ENCODE assay signal across 8 mouse cellular contexts in genomic region chr16:32689501-32689900, GRCm38 (mm10). TPM values are rescaled to one million over a fixed set of nuclear protein-coding genes. Genes with fewer than 3 reads are reported as not detected.
DNase-seq lines count a peak whose midpoint lies in the region; ATAC-seq and TF ChIP-seq lines count a peak whose summit lies in the region.

No protein-coding gene starts in this region.

- H3K4me3 ChIP-seq in cerebellum, adult 2 months (replicated peaks; ENCODE audit: insufficient read depth, low read depth, low read length) = no peak overlapping the region
- H3K4me3 ChIP-seq in ES-E14 (ENCODE audit: insufficient read depth in 1 of 2, low read depth in 1 of 2, low read length in 2 of 2, poor library complexity in 1 of 2, severe bottlenecking in 1 of 2) = 0 out of 4 replicates have a peak overlapping the region, but pooled peaks of 1 of the 2 experiments have one; percentile 20
- H3K4me3 ChIP-seq in lung, embryonic 15.5 days = no peak overlapping the region

- peak; percentile 60 to 71 for DNase-seq in cerebellum, adult 2 months
- DNase-seq in cerebellum, adult 11 months = no peak
- DNase-seq in ES-E14 (ENCODE audit: low read depth, low spot score) = peak; percentile 76
- peak; percentile 84 to 86 for DNase-seq in cerebellum, postnatal 14 days
- peak; percentile 81 to 83 for DNase-seq in kidney, postnatal 4 days
- DNase-seq in spleen, postnatal 10 days (ENCODE audit: low spot score in 2 of 2) = peak; percentile 70 to 83

- TF ChIP-seq CTCF in cerebellum, adult 2 months (IDR thresholded peaks at IDR 0.05; ENCODE audit: borderline replicate concordance, insufficient read depth, low read depth, low read length) = peak; percentile 80

- no peaks in the 10 kb centered on the region for H3K27me3 ChIP-seq in cerebellum, adult 2 months (ENCODE audit: control insufficient read depth, insufficient read depth, low read length)
- H3K27me3 ChIP-seq in lung, embryonic 15.5 days = no peaks in the 10 kb centered on the region

- WGBS in cerebellum, adult 2 months = 6% methylated on average over 9 of the region's 9 CpGs
- WGBS in lung, embryonic 15.5 days = 3% methylated on average over 9 of the region's 9 CpGs

- in situ Hi-C loops in ES-E14 (cut with MboI; ENCODE audit: low sequenced_read_pairs in 2 of 2, unreplicated experiment in 2 of 2) = no loop called here

- H3K4me2 ChIP-seq in lung, embryonic 15.5 days = no peak overlapping the region

- ATAC-seq in granulocyte monocyte progenitor cell, adult 5-6 weeks (replicated peaks; ENCODE audit: poor library complexity, severe bottlenecking) = peak; percentile 52; the same call in 1 of the 2 replicates
- peak; percentile 35; the same call in 1 of the 2 replicates for ATAC-seq in lung, embryonic 15.5 days (ENCODE audit: borderline replicate concordance, extremely low read depth, low FRiP score, low TSS enrichment)

- no peak overlapping the region for H3K9ac ChIP-seq in ES-E14 (ENCODE audit: insufficient read depth, low read depth, low read length, poor library complexity, severe bottlenecking)
- no peak overlapping the region for H3K9ac ChIP-seq in lung, embryonic 15.5 days

- TF ChIP-seq POLR2A in cerebellum, adult 2 months (IDR thresholded peaks at IDR 0.05; ENCODE audit: borderline replicate concordance, insufficient read depth, low read length) = no peak

- H3K4me1 ChIP-seq in cerebellum, adult 2 months (ENCODE audit: control insufficient read depth, insufficient read depth, low read length) = no peaks in the 10 kb centered on the region
- peaks cover 0 to 2% of the 10 kb centered on the region in 2 experiments; a peak in 1 of 4 replicates for H3K4me1 ChIP-seq in ES-E14 (ENCODE audit: control insufficient read depth in 2 of 2, insufficient read depth in 2 of 2, low read length in 2 of 2, poor library complexity in 1 of 2)
- H3K4me1 ChIP-seq in lung, embryonic 15.5 days = peaks cover 7% of the 10 kb centered on the region; the same call in 1 of the 2 replicates

- H3K9me3 ChIP-seq in ES-E14 (ENCODE audit: control insufficient read depth, insufficient read depth, low read depth, low read length) = no peaks in the 10 kb centered on the region
- H3K9me3 ChIP-seq in lung, embryonic 15.5 days = no peaks in the 10 kb centered on the region

- H3K27ac ChIP-seq in cerebellum, adult 2 months (ENCODE audit: insufficient read depth, low read length) = no peak overlapping the region
- H3K27ac ChIP-seq in ES-E14 (ENCODE audit: insufficient read depth, low read depth, low read length, poor library complexity, severe bottlenecking) = no peak overlapping the region
- H3K27ac ChIP-seq in lung, embryonic 15.5 days = no peak overlapping the region

- H3K36me3 ChIP-seq in ES-E14 (ENCODE audit: control insufficient read depth, insufficient read depth, low read length, poor library complexity, severe bottlenecking) = no peaks in the 10 kb centered on the region
- no peaks in the 10 kb centered on the region for H3K36me3 ChIP-seq in lung, embryonic 15.5 days

TF ChIP-seq in ES-E14, 5 proteins besides CTCF, POLR2A, EP300 and RAD21:
- TF ChIP-seq MAFK (IDR thresholded peaks at IDR 0.05; ENCODE audit: insufficient read depth, low read depth, low read length) (no peak), ZC3H11A (IDR thresholded peaks at IDR 0.05; ENCODE audit: borderline replicate concordance, low read depth, low read length) (peak; percentile 27; the same call in 1 of the 2 replicates), ZNF384 (IDR thresholded peaks at IDR 0.05; ENCODE audit: low read depth, low read length) (no peak), HCFC1 (IDR thresholded peaks at IDR 0.05; ENCODE audit: borderline replicate concordance, insufficient read depth, low read length) (no peak)

RNA-seq across cellular contexts. Expression of gene Tnk2, which starts 45.8 kb away (rescaled TPM):
- 238 and 239 TPM in 2 replicates for polyA plus RNA-seq in cerebellum, adult 2 months (2012; rRNA removed)
- 47.1 and 63.7 TPM in 2 replicates for total RNA-seq in ES-E14 (2012; rRNA removed)
- 11.0 and 12.9 TPM in 2 replicates for total RNA-seq in granulocyte monocyte progenitor cell, adult 5-6 weeks (2014; fragmentation: Nextera tagmentation)
- 8.8 and 14.8 TPM in 2 replicates for total RNA-seq in granulocyte monocyte progenitor cell, adult 5-6 weeks (2017)
- 17.2 and 17.6 TPM in 2 replicates for polyA plus RNA-seq in lung, embryonic 15.5 days (2015; fragmentation: Nextera tagmentation; extraction: Ambion mirVana)

RNA-seq across cellular contexts. Expression of gene Muc4, which starts 46.2 kb away (rescaled TPM):
- 0.03 TPM in 1 of 2 replicates, not detected in the other for polyA plus RNA-seq in cerebellum, adult 2 months (2012; rRNA removed)
- 0.11 and 0.13 TPM in 2 replicates for total RNA-seq in ES-E14 (2012; rRNA removed)
- not detected in 2 replicates for total RNA-seq in granulocyte monocyte progenitor cell, adult 5-6 weeks (2014; fragmentation: Nextera tagmentation)
- not detected in 2 replicates for total RNA-seq in granulocyte monocyte progenitor cell, adult 5-6 weeks (2017)
- 0.89 and 1.7 TPM in 2 replicates for polyA plus RNA-seq in lung, embryonic 15.5 days (2015; fragmentation: Nextera tagmentation; extraction: Ambion mirVana)
